Mouse (Mus musculus) lung, postnatal 0 days (tissue): ENCODE measurements around the gene Smg1. TPM values are rescaled to one million over a fixed set of nuclear protein-coding genes. Genes with fewer than 3 reads are reported as not detected.
A peak's percentile ranks its signal among the peaks of the same experiment; 100 is the strongest.

ENCODE experiments used
- ATAC-seq: fragments of 200-750 bp; cut with Nextera tagmentation; 2 replicates; pipeline ENCODE4 v1.8.0; 2017; ENCODE audit warnings: moderate library complexity
- DNase-seq: peaks from one replicate; pipeline ENCODE4 v3.0.0-alpha.2; 2016; ENCODE audit warnings: low spot score
- H3K27ac ChIP-seq: fragments of 300-500 bp; sonication (generic); 2 replicates; pipeline ENCODE4 v1.5.1; 2014; ENCODE audit warnings: antibody characterized with exemption, mild to moderate bottlenecking, low read length, mixed read lengths
- H3K27me3 ChIP-seq: fragments of 300-500 bp; sonication (generic); replicated peaks from 2 replicates; pipeline ENCODE4 v1.6.1; 2014; ENCODE audit warnings: low read length, mixed read lengths; ENCODE audit not compliant: insufficient read depth
- H3K36me3 ChIP-seq: fragments of 300-500 bp; sonication (generic); 2 replicates; pipeline ENCODE4 v1.6.1; 2014; ENCODE audit warnings: low read length, mixed read lengths; ENCODE audit not compliant: insufficient read depth
- H3K4me1 ChIP-seq: fragments of 300-500 bp; sonication (generic); 2 replicates; pipeline ENCODE4 v1.6.1; 2014; ENCODE audit warnings: antibody characterized with exemption, low read depth, low read length, mixed read lengths; ENCODE audit not compliant: insufficient read depth
- H3K4me2 ChIP-seq: fragments of 300-500 bp; sonication (generic); replicated peaks from 2 replicates; pipeline ENCODE4 v1.6.1; 2014; ENCODE audit warnings: low read depth, mild to moderate bottlenecking, low read length, moderate library complexity, mixed read lengths
- H3K4me3 ChIP-seq: fragments of 300-500 bp; sonication (generic); 2 replicates; pipeline ENCODE4 v1.5.1; 2014; ENCODE audit warnings: low read depth, low read length
- H3K9ac ChIP-seq: fragments of 300-500 bp; sonication (generic); replicated peaks from 2 replicates; pipeline ENCODE4 v1.6.1; 2014; ENCODE audit warnings: low read depth, mild to moderate bottlenecking
- H3K9me3 ChIP-seq: fragments of 300-500 bp; sonication (generic); 2 replicates; pipeline ENCODE4 v1.6.1; 2016; ENCODE audit warnings: low read length, mixed read lengths
- CTCF ChIP-seq: IDR thresholded peaks from 2 replicates; pipeline ENCODE4 v1.5.1; 2016; ENCODE audit warnings: antibody characterized with exemption, mild to moderate bottlenecking
- EP300 ChIP-seq: IDR thresholded peaks from 2 replicates; pipeline ENCODE4 v1.6.1; 2016; ENCODE audit warnings: antibody characterized with exemption, mild to moderate bottlenecking, control low read depth
- WGBS: fragments of 180-500 bp; shearing (Covaris S2); extraction: QIAGEN DNeasy Blood & Tissue Kit; methylation state at CpG from one replicate; pipeline ENCODE4 v1.1.7; 2014; 5-methylcytosine and 5-hydroxymethylcytosine counted together
- polyA plus RNA-seq: library from polyadenylated mRNA; unstranded; fragments of >200 nt; fragmentation: Nextera tagmentation; extraction: Ambion mirVana; gene quantifications from 2 replicates; pipeline ENCODE4 v1.2.1, GENCODE M21; 2015

Smg1 gene
- polyA plus RNA-seq, 1 experiment from 2014 or later = 11.2 TPM

- no peaks in the 10 kb centered on the region for H3K9me3 ChIP-seq
- H3K27ac ChIP-seq = peak overlapping the region; percentile 76
- WGBS = 87% methylated on average over 2 of the region's 2 CpGs
- no peaks in the 10 kb centered on the region for H3K27me3 ChIP-seq
- DNase-seq (peak; percentile 36), ATAC-seq (no peak)
- no peak overlapping the region for H3K9ac ChIP-seq
- H3K4me1 ChIP-seq = peaks cover 3% of the 10 kb centered on the region; the same call in 1 of the 2 replicates
- no peak for TF ChIP-seq CTCF
- no peak for TF ChIP-seq EP300
- no peak overlapping the region for H3K4me3 ChIP-seq
- H3K36me3 ChIP-seq = no peaks in the 10 kb centered on the region
- no peak overlapping the region for H3K4me2 ChIP-seq
Observed at GRCm38 (mm10) chr7:118251392-118252170, 8.1 kb upstream of the Smg1 start.

DNA sequence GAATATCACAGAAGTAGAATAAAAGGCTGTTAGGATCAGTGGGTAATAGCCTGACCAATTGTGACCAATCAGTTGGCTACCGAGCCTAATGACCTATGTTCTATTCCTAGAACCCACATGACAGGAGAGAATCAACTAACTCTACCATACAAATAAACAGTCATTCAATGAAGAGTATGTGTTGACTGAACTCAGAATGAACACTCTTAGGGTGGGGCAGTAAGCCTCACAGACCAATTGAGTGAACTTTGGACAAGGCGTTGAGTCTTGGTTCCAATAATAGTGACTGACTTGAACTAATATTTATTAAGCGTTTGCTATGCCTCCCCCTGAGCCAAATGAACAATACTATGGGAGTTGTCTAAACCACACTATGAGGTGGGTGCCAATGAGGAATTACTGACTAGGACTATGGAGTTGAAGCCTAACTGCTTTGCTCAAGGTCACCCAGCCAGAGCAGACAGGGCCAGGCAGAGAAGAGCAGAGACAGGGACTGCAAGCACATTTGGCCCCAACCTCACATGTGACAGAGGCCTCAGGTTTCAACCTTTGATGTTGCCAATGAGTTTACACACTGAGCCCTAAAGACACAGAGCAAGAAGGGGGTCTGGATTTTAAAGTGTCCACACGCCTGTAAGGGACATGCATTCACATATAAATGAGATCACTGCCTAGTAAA lies 7.2 kb upstream of the Smg1 start:
- Histone ChIP-seq H3K4me1 (peaks cover 3% of the 10 kb centered on the region; the same call in 1 of the 2 replicates), H3K4me3 (no peak overlapping the region), H3K27me3 (no peaks in the 10 kb centered on the region), H3K36me3 (no peaks in the 10 kb centered on the region), H3K4me2 (no peak overlapping the region), H3K9ac (no peak overlapping the region), H3K27ac (no peak overlapping the region), H3K9me3 (no peaks in the 10 kb centered on the region)
- 70% methylated on average over 4 of the region's 4 CpGs for WGBS
- DNase-seq = no peak
- no peak for TF ChIP-seq EP300
- TF ChIP-seq CTCF = no peak
- no peak for ATAC-seq

DNA sequence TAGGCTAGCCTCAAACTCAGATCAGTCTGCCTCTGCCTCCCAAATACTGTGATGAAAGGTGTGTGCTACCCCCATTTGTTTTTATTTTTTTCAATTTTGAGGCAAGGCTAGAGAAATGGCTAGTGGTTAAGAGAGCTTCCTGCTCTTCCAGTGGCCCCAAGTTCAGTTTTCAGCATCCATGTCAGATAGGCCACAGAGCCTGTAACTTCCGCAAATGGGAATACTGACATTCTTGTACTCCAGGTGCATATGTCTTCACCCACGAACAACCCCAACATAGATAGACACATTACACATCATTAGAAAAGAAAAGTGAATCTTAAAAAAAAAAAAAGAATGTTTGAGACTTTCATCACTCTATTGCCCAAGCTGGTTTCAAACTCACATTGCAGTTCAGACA lies 6.1 kb upstream of the Smg1 start:
- WGBS = 86% methylated on average over 2 of the region's 2 CpGs
- peaks cover 3% of the 10 kb centered on the region; the same call in 1 of the 2 replicates for H3K4me1 ChIP-seq
- no peaks in the 10 kb centered on the region for H3K36me3 ChIP-seq
- ATAC-seq (no peak), DNase-seq (no peak)
- H3K4me2 ChIP-seq = no peak overlapping the region
- no peak overlapping the region for H3K27ac ChIP-seq
- H3K27me3 ChIP-seq = no peaks in the 10 kb centered on the region
- no peak overlapping the region for H3K9ac ChIP-seq
- H3K9me3 ChIP-seq = no peaks in the 10 kb centered on the region
- TF ChIP-seq EP300 (no peak), CTCF (no peak)
- no peak overlapping the region for H3K4me3 ChIP-seq

GRCm38 (mm10) chr7:118248069-118248468 lies 4.6 kb upstream of the Smg1 start:
- Histone ChIP-seq H3K36me3 (no peaks in the 10 kb centered on the region), H3K4me2 (no peak overlapping the region), H3K9ac (no peak overlapping the region), H3K27ac (no peak overlapping the region), H3K4me3 (no peak overlapping the region), H3K9me3 (no peaks in the 10 kb centered on the region), H3K27me3 (no peaks in the 10 kb centered on the region), H3K4me1 (no peaks in the 10 kb centered on the region)
- TF ChIP-seq CTCF (no peak), EP300 (peak; percentile 59)
- DNase-seq (peak; percentile 57), ATAC-seq (no peak)
- 46% methylated on average over 8 of the region's 8 CpGs for WGBS

GRCm38 (mm10) chr7:118245260-118245659 lies 1.8 kb upstream of the Smg1 start:
- WGBS = 94% methylated on average over 3 of the region's 3 CpGs
- H3K4me2 ChIP-seq = no peak overlapping the region
- TF ChIP-seq CTCF (no peak), EP300 (no peak)
- 0 out of 2 replicates have a peak, but pooled peaks cover 3% of the 10 kb centered on the region for H3K4me1 ChIP-seq
- no peaks in the 10 kb centered on the region for H3K36me3 ChIP-seq
- ATAC-seq (no peak), DNase-seq (no peak)
- no peaks in the 10 kb centered on the region for H3K9me3 ChIP-seq
- no peak overlapping the region for H3K27ac ChIP-seq
- H3K27me3 ChIP-seq = no peaks in the 10 kb centered on the region
- no peak overlapping the region for H3K9ac ChIP-seq
- H3K4me3 ChIP-seq = no peak overlapping the region

DNA sequence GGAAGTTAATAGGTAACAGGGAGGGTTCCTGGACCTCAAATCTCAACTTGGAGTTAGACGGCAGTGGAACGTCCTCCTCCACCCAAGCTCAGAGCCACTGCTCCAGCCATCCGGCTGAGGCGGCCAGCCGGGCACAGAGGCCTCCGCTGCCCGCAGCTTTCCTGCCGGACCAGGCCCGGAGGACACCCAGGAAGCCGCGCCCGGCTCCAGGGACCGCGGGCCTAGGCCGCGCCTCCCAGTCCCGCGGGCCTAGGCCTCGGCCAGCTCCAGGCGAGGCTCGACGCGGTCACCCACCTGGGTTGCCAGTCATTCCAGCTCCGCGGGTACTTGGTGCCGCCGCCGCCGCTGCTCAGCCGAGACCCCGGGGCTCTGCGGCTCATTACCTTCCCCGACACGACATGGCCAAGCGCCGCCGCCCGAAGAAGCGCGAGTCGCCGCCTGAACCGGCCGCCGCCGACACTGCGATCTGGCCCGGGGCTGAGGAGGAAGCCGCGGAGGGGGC lies 508 bp downstream of the Smg1 start:
- Histone ChIP-seq H3K9ac (peak overlapping the region; percentile 97), H3K27ac (peak overlapping the region; percentile 98), H3K36me3 (no peaks in the 10 kb centered on the region), H3K4me1 (0 out of 2 replicates have a peak, but pooled peaks cover 3% of the 10 kb centered on the region), H3K27me3 (no peaks in the 10 kb centered on the region), H3K9me3 (no peaks in the 10 kb centered on the region), H3K4me2 (peak overlapping the region; percentile 81), H3K4me3 (peak overlapping the region; percentile 87)
- ATAC-seq = peak; percentile 56
- 0% methylated on average over 38 of the region's 50 CpGs for WGBS
- peak; percentile 76 for DNase-seq
- no peak for TF ChIP-seq EP300
- TF ChIP-seq CTCF = no peak
